ENCODE assay signal across 8 mouse cellular contexts in genomic region chr3:95433301-95433915, GRCm38 (mm10). TPM values are rescaled to one million over a fixed set of nuclear protein-coding genes. Genes with fewer than 3 reads are reported as not detected.
DNase-seq lines count a peak whose midpoint lies in the region; ATAC-seq and TF ChIP-seq lines count a peak whose summit lies in the region.

No protein-coding gene starts in this region.

- H3K4me1 ChIP-seq in lung, embryonic 14.5 days (ENCODE audit: insufficient read depth) = no peaks in the 10 kb centered on the region
- H3K4me1 ChIP-seq in embryonic facial prominence, embryonic 12.5 days = peaks cover 3% of the 10 kb centered on the region; the same call in 1 of the 2 replicates
- no peaks in the 10 kb centered on the region for H3K4me1 ChIP-seq in intestine, embryonic 15.5 days (replicated peaks)
- peaks cover 21% of the 10 kb centered on the region for H3K4me1 ChIP-seq in neural tube, embryonic 13.5 days (replicated peaks)

- H3K36me3 ChIP-seq in lung, embryonic 14.5 days (ENCODE audit: insufficient read depth) = peaks cover 12% of the 10 kb centered on the region; the same call in 1 of the 2 replicates
- peaks cover 10% of the 10 kb centered on the region for H3K36me3 ChIP-seq in embryonic facial prominence, embryonic 12.5 days
- 0 out of 2 replicates have a peak, but pooled peaks cover 4% of the 10 kb centered on the region for H3K36me3 ChIP-seq in intestine, embryonic 15.5 days
- H3K36me3 ChIP-seq in neural tube, embryonic 13.5 days = peaks cover 12% of the 10 kb centered on the region

- H3K9me3 ChIP-seq in lung, embryonic 14.5 days (ENCODE audit: low read depth, low read length) = no peaks in the 10 kb centered on the region
- no peaks in the 10 kb centered on the region for H3K9me3 ChIP-seq in embryonic facial prominence, embryonic 12.5 days
- no peaks in the 10 kb centered on the region for H3K9me3 ChIP-seq in intestine, embryonic 15.5 days
- no peaks in the 10 kb centered on the region for H3K9me3 ChIP-seq in neural tube, embryonic 13.5 days

- H3K9ac ChIP-seq in lung, embryonic 14.5 days = peak overlapping the region; percentile 76; the same call in 1 of the 2 replicates
- no peak overlapping the region for H3K9ac ChIP-seq in embryonic facial prominence, embryonic 12.5 days
- H3K9ac ChIP-seq in intestine, embryonic 15.5 days = no peak overlapping the region; the same call in 1 of the 2 replicates
- peak overlapping the region; percentile 86; the same call in 1 of the 2 replicates for H3K9ac ChIP-seq in neural tube, embryonic 13.5 days

- no peak for TF ChIP-seq CTCF in lung, embryonic 14.5 days (IDR thresholded peaks at IDR 0.05; ENCODE audit: low read depth)

- 67% methylated on average over 10 of the region's 10 CpGs for WGBS in lung, embryonic 14.5 days
- 76% methylated on average over 10 of the region's 10 CpGs for WGBS in embryonic facial prominence, embryonic 12.5 days
- 70% methylated on average over 10 of the region's 10 CpGs for WGBS in intestine, embryonic 15.5 days
- 74% methylated on average over 10 of the region's 10 CpGs for WGBS in neural tube, embryonic 13.5 days

- no peak for ATAC-seq in lung, embryonic 14.5 days (ENCODE audit: insufficient read depth)
- no peak for ATAC-seq in embryonic facial prominence, embryonic 12.5 days (ENCODE audit: insufficient number of reproducible peaks, insufficient read depth, low FRiP score, low TSS enrichment)
- no peak for ATAC-seq in intestine, embryonic 15.5 days
- ATAC-seq in neural tube, embryonic 13.5 days (ENCODE audit: low read depth) = no peak

- 0 out of 2 replicates have a peak overlapping the region, but pooled peaks have one; percentile 22 for H3K27ac ChIP-seq in lung, embryonic 14.5 days (ENCODE audit: low read depth)
- H3K27ac ChIP-seq in embryonic facial prominence, embryonic 12.5 days = no peak overlapping the region
- H3K27ac ChIP-seq in intestine, embryonic 15.5 days = no peak overlapping the region
- H3K27ac ChIP-seq in neural tube, embryonic 13.5 days (replicated peaks) = peak overlapping the region; percentile 87

- H3K4me3 ChIP-seq in lung, embryonic 14.5 days (ENCODE audit: low read depth, low read length) = peak overlapping the region; percentile 73
- peak overlapping the region; percentile 64; the same call in 1 of the 2 replicates for H3K4me3 ChIP-seq in embryonic facial prominence, embryonic 12.5 days
- peak overlapping the region; percentile 91 for H3K4me3 ChIP-seq in intestine, embryonic 15.5 days (replicated peaks)
- peak overlapping the region; percentile 88 for H3K4me3 ChIP-seq in neural tube, embryonic 13.5 days

- DNase-seq in lung, embryonic 14.5 days = no peak
- no peak for DNase-seq in lung, postnatal 14 days
- no peak for DNase-seq in embryo, embryonic 11 days
- DNase-seq in spleen, postnatal 14 days (ENCODE audit: low spot score in 2 of 2) = no peak
- DNase-seq in kidney, postnatal 14 days = no peak

- H3K4me2 ChIP-seq in lung, embryonic 14.5 days = peak overlapping the region; percentile 61
- H3K4me2 ChIP-seq in embryonic facial prominence, embryonic 12.5 days (replicated peaks) = peak overlapping the region; percentile 56
- H3K4me2 ChIP-seq in intestine, embryonic 15.5 days (replicated peaks) = peak overlapping the region; percentile 54
- peak overlapping the region; percentile 82 for H3K4me2 ChIP-seq in neural tube, embryonic 13.5 days

- H3K27me3 ChIP-seq in lung, embryonic 14.5 days (ENCODE audit: insufficient read depth, low read length) = no peaks in the 10 kb centered on the region
- no peaks in the 10 kb centered on the region for H3K27me3 ChIP-seq in embryonic facial prominence, embryonic 12.5 days
- H3K27me3 ChIP-seq in intestine, embryonic 15.5 days (replicated peaks) = no peaks in the 10 kb centered on the region
- no peaks in the 10 kb centered on the region for H3K27me3 ChIP-seq in neural tube, embryonic 13.5 days

RNA-seq across cellular contexts. Expression of gene Arnt, which starts 0.8 kb away (rescaled TPM):
- 40.1 and 41.0 TPM in 2 replicates for polyA plus RNA-seq in lung, embryonic 14.5 days (2014; fragmentation: Nextera tagmentation; extraction: Ambion mirVana)
- polyA plus RNA-seq in embryonic facial prominence, embryonic 12.5 days (2016; fragmentation: Nextera tagmentation; extraction: Ambion mirVana) = 51.5 and 53.6 TPM in 2 replicates
- 32.8 and 34.6 TPM in 2 replicates for polyA plus RNA-seq in intestine, embryonic 15.5 days (2015; fragmentation: Nextera tagmentation; extraction: Ambion mirVana)
- 19.2 and 22.7 TPM in 2 replicates for polyA plus RNA-seq in neural tube, embryonic 13.5 days (2015; fragmentation: Nextera tagmentation; extraction: Ambion mirVana)

RNA-seq across cellular contexts. Expression of gene 4930558C23Rik, which starts 30.8 kb away (rescaled TPM):
- not detected in 2 replicates for polyA plus RNA-seq in lung, embryonic 14.5 days (2014; fragmentation: Nextera tagmentation; extraction: Ambion mirVana)
- polyA plus RNA-seq in embryonic facial prominence, embryonic 12.5 days (2016; fragmentation: Nextera tagmentation; extraction: Ambion mirVana) = not detected in 2 replicates
- polyA plus RNA-seq in intestine, embryonic 15.5 days (2015; fragmentation: Nextera tagmentation; extraction: Ambion mirVana) = not detected in 2 replicates
- not detected in 2 replicates for polyA plus RNA-seq in neural tube, embryonic 13.5 days (2015; fragmentation: Nextera tagmentation; extraction: Ambion mirVana)

Comparison
In these comparisons a context has a peak if more than half of its experiments do, and no peak if none do; other contexts are left out.
1. H3K27ac ChIP-seq: peak in lung, embryonic 14.5 days (single experiment) and neural tube, embryonic 13.5 days (single experiment); none in embryonic facial prominence, embryonic 12.5 days (single experiment) and intestine, embryonic 15.5 days (single experiment).
2. H3K9ac ChIP-seq: peak in lung, embryonic 14.5 days (single experiment) and neural tube, embryonic 13.5 days (single experiment); none in embryonic facial prominence, embryonic 12.5 days (single experiment) and intestine, embryonic 15.5 days (single experiment).
3. Peak in every context shown above with its lines, with median percentiles within 50 percentile points of each other: H3K4me2 ChIP-seq and H3K4me3 ChIP-seq.